Mouse (Mus musculus) liver, postnatal 0 days (tissue): ENCODE measurements around the gene Taf1d. TPM values are rescaled to one million over a fixed set of nuclear protein-coding genes. Genes with fewer than 3 reads are reported as not detected.

Source experiments
- ATAC-seq: fragments of 200-750 bp; cut with Nextera tagmentation; 2 replicates; pipeline ENCODE4 v1.8.0; 2017; ENCODE audit warnings: mild to moderate bottlenecking, moderate library complexity
- DNase-seq: peaks from one replicate; pipeline ENCODE4 v3.0.0-alpha.2; 2016
- H3K27ac ChIP-seq: fragments of 300-500 bp; sonication (generic); 2 replicates; pipeline ENCODE4 v1.5.1; 2014; ENCODE audit warnings: antibody characterized with exemption, moderate library complexity, mild to moderate bottlenecking, low read depth
- H3K27me3 ChIP-seq: fragments of 300-500 bp; sonication (generic); 2 replicates; pipeline ENCODE4 v1.6.1; 2014; ENCODE audit warnings: low read length, control low read depth, mixed read lengths; ENCODE audit not compliant: insufficient read depth
- H3K36me3 ChIP-seq: fragments of 300-500 bp; sonication (generic); replicated peaks from 2 replicates; pipeline ENCODE4 v1.6.1; 2014; ENCODE audit warnings: mild to moderate bottlenecking, control low read depth, low read length, moderate library complexity, mixed read lengths; ENCODE audit not compliant: insufficient read depth
- H3K4me1 ChIP-seq: fragments of 300-500 bp; sonication (generic); 2 replicates; pipeline ENCODE4 v1.6.1; 2014; ENCODE audit warnings: antibody characterized with exemption, mild to moderate bottlenecking, control low read depth; ENCODE audit not compliant: insufficient read depth
- H3K4me2 ChIP-seq: fragments of 300-500 bp; sonication (generic); 2 replicates; pipeline ENCODE4 v1.6.1; 2014; ENCODE audit warnings: low read depth, mild to moderate bottlenecking, low read length, moderate library complexity, mixed read lengths
- H3K4me3 ChIP-seq: fragments of 300-500 bp; sonication (generic); 2 replicates; pipeline ENCODE4 v1.5.1; 2014; ENCODE audit warnings: low read depth, low read length
- H3K9ac ChIP-seq: fragments of 300-500 bp; sonication (generic); replicated peaks from 2 replicates; pipeline ENCODE4 v1.6.1; 2014; ENCODE audit warnings: mild to moderate bottlenecking, moderate library complexity
- H3K9me3 ChIP-seq: fragments of 300-500 bp; sonication (generic); 2 replicates; pipeline ENCODE4 v1.6.1; 2016; ENCODE audit warnings: mild to moderate bottlenecking, control low read depth, low read length, mixed read lengths
- CTCF ChIP-seq: sonication (generic); IDR thresholded peaks from 2 replicates; pipeline ENCODE4 v1.5.1; 2016; ENCODE audit warnings: antibody characterized with exemption, low read depth
- EP300 ChIP-seq: IDR thresholded peaks from 2 replicates; pipeline ENCODE4 v1.6.1; 2016; ENCODE audit warnings: antibody characterized with exemption, low read depth, mild to moderate bottlenecking
- WGBS: fragments of 180-500 bp; shearing (Covaris S2); extraction: QIAGEN DNeasy Blood & Tissue Kit; methylation state at CpG from one replicate; pipeline ENCODE4 v1.1.7; 2014; ENCODE audit not compliant: insufficient replicate concordance; 5-methylcytosine and 5-hydroxymethylcytosine counted together
- polyA plus RNA-seq: library from polyadenylated mRNA; unstranded; fragments of >200 nt; fragmentation: Nextera tagmentation; extraction: Ambion mirVana; gene quantifications from 2 replicates; pipeline ENCODE4 v1.2.1, GENCODE M21; 2015

Taf1d gene
- polyA plus RNA-seq, 1 experiment from 2014 or later = 31.1 TPM

- no peaks in the 10 kb centered on the region for H3K9me3 ChIP-seq
- H3K4me1 ChIP-seq = peaks cover 15% of the 10 kb centered on the region
- H3K9ac ChIP-seq = no peak overlapping the region
- WGBS = 82% methylated on average over 3 of the region's 3 CpGs
- peak overlapping the region; percentile 90 for H3K4me2 ChIP-seq
- ATAC-seq = no peak
- no peaks in the 10 kb centered on the region for H3K27me3 ChIP-seq
- DNase-seq = no peak
- H3K27ac ChIP-seq = no peak overlapping the region
- TF ChIP-seq EP300 (no peak), CTCF (no peak)
- H3K4me3 ChIP-seq = no peak overlapping the region
- peaks cover 37% of the 10 kb centered on the region for H3K36me3 ChIP-seq
These were observed 27.7 kb upstream of the Taf1d start for GRCm38 (mm10) chr9:15278343-15278742.

- TF ChIP-seq CTCF (no peak), EP300 (no peak)
- peak overlapping the region; percentile 90 for H3K9ac ChIP-seq
- H3K27me3 ChIP-seq = no peaks in the 10 kb centered on the region
- WGBS = 7% methylated on average over 19 of the region's 19 CpGs
- no peak for DNase-seq
- peak overlapping the region; percentile 90 for H3K4me2 ChIP-seq
- peaks cover 29% of the 10 kb centered on the region for H3K36me3 ChIP-seq
- H3K9me3 ChIP-seq = no peaks in the 10 kb centered on the region
- peak overlapping the region; percentile 91 for H3K27ac ChIP-seq
- H3K4me1 ChIP-seq = peaks cover 15% of the 10 kb centered on the region
- no peak; the same call in 1 of the 2 replicates for ATAC-seq
- H3K4me3 ChIP-seq = peak overlapping the region; percentile 96
These were observed 26.8 kb upstream of the Taf1d start for GRCm38 (mm10) chr9:15279139-15279648.

- peak within 1 kb of the TSS; percentile 91 for H3K27ac ChIP-seq
- peak; percentile 95 for DNase-seq
- peaks cover 23% of the 10 kb centered on the region for H3K36me3 ChIP-seq
- peak; percentile 97 for ATAC-seq
- peaks cover 15% of the 10 kb centered on the region for H3K4me1 ChIP-seq
- peak; percentile 63; the same call in 1 of the 2 replicates for TF ChIP-seq EP300
- no peak for TF ChIP-seq CTCF
- WGBS = under 1% methylated on average over 41 of the region's 57 CpGs
- H3K4me3 ChIP-seq = peak within 1 kb of the TSS; percentile 96
- no peaks in the 10 kb centered on the region for H3K9me3 ChIP-seq
- H3K9ac ChIP-seq = peak within 1 kb of the TSS; percentile 90
- H3K27me3 ChIP-seq = no peaks in the 10 kb centered on the region
- peak within 1 kb of the TSS; percentile 90 for H3K4me2 ChIP-seq
These were observed 26.1 kb upstream of the Taf1d start, which contains the start of gene Med17 for GRCm38 (mm10) chr9:15279649-15280490. Gene Med17, minus strand, starts transcription at chr9:15279931.

GRCm38 (mm10) chr9:15280491-15280879, 25.5 kb upstream of the Taf1d start:
- peak; percentile 32; the same call in 1 of the 2 replicates for TF ChIP-seq EP300
- no peak for TF ChIP-seq CTCF
- Histone ChIP-seq H3K4me3 (peak overlapping the region; percentile 96), H3K27ac (peak overlapping the region; percentile 91), H3K9me3 (no peaks in the 10 kb centered on the region), H3K27me3 (no peaks in the 10 kb centered on the region), H3K4me2 (peak overlapping the region; percentile 90), H3K4me1 (peaks cover 15% of the 10 kb centered on the region), H3K36me3 (peaks cover 17% of the 10 kb centered on the region), H3K9ac (peak overlapping the region; percentile 73)
- DNase-seq (no peak), ATAC-seq (peak; percentile 7)
- WGBS = 37% methylated on average over 5 of the region's 5 CpGs

- DNase-seq (peak; percentile 39), ATAC-seq (no peak)
- no peaks in the 10 kb centered on the region for H3K9me3 ChIP-seq
- H3K27me3 ChIP-seq = no peaks in the 10 kb centered on the region
- no peak overlapping the region for H3K4me2 ChIP-seq
- no peak overlapping the region for H3K27ac ChIP-seq
- peaks cover 13% of the 10 kb centered on the region; the same call in 1 of the 2 replicates for H3K36me3 ChIP-seq
- no peak overlapping the region for H3K9ac ChIP-seq
- H3K4me3 ChIP-seq = no peak overlapping the region
- peaks cover 14% of the 10 kb centered on the region for H3K4me1 ChIP-seq
- TF ChIP-seq CTCF = peak; percentile 67
- TF ChIP-seq EP300 = no peak
- WGBS = 65% methylated on average over 3 of the region's 3 CpGs
These were observed 20.6 kb upstream of the Taf1d start for GRCm38 (mm10) chr9:15285443-15285842.

- no peaks in the 10 kb centered on the region for H3K27me3 ChIP-seq
- H3K4me3 ChIP-seq = no peak overlapping the region
- no peak overlapping the region for H3K27ac ChIP-seq
- peaks cover 6% of the 10 kb centered on the region; the same call in 1 of the 2 replicates for H3K4me1 ChIP-seq
- no peak for DNase-seq
- no peak for ATAC-seq
- TF ChIP-seq CTCF (peak; percentile 21; the same call in 1 of the 2 replicates), EP300 (no peak)
- H3K9ac ChIP-seq = no peak overlapping the region
- WGBS = 54% methylated on average over 6 of the region's 6 CpGs
- peaks cover 15% of the 10 kb centered on the region; the same call in 1 of the 2 replicates for H3K36me3 ChIP-seq
- H3K9me3 ChIP-seq = no peaks in the 10 kb centered on the region
- H3K4me2 ChIP-seq = no peak overlapping the region
These were observed 18.2 kb upstream of the Taf1d start for GRCm38 (mm10) chr9:15287846-15288245.
